Mouse (Mus musculus) A20 (cell line): ENCODE measurements at regions not wholly inside any gene's neighbourhood (a gene's known extent, or its start where the extent isn't known, plus 50 kb on each side); places are given as distances from the start of the nearest gene placed in this dataset.

Experiments used
- DNase-seq: peaks from one replicate; pipeline ENCODE4 v3.0.0-alpha.2; 2011; ENCODE audit warnings: low read depth, low spot score

GRCm38 (mm10) chr1:31337087-31337486, 114.4 kb downstream of the Pih1d3 start:
- DNase-seq = peak; percentile 7

GRCm38 (mm10) chr1:31363971-31364370, 141.3 kb downstream of the Pih1d3 start:
- no peak for DNase-seq

- no peak for DNase-seq
These were observed 154.7 kb downstream of the Pih1d3 start for GRCm38 (mm10) chr1:31377324-31377723.

- DNase-seq = no peak
These were observed 156.4 kb downstream of the Pih1d3 start for GRCm38 (mm10) chr1:31379032-31379431.

- no peak for DNase-seq
These were observed 157.7 kb downstream of the Pih1d3 start for GRCm38 (mm10) chr1:31380312-31380711.

GRCm38 (mm10) chr1:31382192-31382591, 159.6 kb downstream of the Pih1d3 start:
- no peak for DNase-seq
